Mouse (Mus musculus): ENCODE data around the gene Erich3.
A peak's percentile ranks its signal among the peaks of the same experiment; 100 is the strongest.

The Erich3 gene

DNA sequence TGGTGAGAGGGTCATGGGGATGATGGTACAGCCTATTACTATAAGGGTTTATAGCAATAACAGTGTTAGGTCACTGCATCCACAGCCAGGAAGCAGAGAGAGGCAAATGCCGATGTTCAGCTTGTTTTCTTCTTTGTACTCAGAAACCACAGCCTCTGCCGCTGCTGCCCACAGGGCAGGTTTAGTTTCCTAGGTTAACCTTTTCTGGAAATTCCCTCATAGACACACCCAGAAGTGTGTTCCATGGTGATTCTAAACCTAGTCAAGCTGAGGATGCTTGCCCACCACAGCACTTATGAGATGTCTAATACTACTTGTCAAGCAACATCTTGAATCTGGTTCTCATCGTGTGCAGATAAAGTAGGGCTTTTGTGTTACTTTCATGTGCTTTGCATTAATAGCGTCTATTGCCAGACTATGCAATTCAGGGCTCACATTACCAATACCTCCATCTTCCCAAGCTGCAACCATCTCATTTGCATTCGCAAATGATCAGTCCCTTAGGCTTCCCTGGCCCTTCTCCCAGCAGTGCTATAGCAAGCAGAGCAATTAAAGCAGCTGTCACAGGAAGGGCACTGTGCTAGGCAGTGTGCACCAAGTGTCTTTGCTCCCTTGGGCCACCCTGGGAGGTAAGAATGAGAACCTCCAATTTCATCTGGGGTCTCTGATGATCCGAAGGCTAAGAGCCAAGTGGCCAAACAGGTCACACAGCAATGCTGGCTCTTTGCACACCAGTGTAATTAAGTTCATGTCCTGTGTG, 115.4 kb downstream of the Erich3 start:
- DNase-seq, result no peak

DNA sequence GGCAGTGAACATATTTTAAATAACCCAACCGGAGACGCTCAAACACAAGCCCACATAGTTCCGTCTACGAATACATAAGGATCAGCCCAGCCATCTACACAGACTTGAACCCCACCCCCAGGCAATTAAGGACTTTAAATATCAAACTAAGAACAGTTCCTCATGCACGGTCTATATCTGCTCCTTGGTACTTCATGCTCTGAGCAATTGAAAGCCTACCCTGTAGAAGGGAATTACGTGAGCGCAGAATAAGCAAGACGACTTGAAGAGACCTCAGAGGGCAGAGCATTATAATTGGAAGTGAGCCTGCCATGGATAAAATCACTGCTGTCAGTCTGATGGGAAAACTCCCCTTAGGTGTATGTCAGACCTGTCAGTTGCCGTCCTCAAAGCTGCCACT, 122.7 kb downstream of the Erich3 start:
- no peak for DNase-seq

DNA sequence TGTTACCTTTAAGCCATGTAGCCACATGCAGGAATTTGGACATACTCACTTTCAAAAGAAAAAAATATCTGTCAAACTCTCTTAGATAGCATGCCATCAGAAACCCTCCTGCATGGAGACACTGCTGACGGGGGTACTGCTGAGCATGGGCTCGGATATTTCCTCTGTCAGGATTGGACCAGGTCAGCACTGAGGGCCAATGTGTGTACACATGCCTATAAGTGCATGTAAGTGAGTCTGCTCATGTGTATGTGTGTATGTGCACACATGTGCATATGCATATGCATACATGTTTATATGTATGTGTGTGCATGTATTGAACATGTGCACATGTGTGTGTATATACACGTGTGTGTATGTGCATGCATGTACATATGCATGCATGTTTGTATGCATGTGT, 124.0 kb downstream of the Erich3 start:
- no peak for DNase-seq

DNA sequence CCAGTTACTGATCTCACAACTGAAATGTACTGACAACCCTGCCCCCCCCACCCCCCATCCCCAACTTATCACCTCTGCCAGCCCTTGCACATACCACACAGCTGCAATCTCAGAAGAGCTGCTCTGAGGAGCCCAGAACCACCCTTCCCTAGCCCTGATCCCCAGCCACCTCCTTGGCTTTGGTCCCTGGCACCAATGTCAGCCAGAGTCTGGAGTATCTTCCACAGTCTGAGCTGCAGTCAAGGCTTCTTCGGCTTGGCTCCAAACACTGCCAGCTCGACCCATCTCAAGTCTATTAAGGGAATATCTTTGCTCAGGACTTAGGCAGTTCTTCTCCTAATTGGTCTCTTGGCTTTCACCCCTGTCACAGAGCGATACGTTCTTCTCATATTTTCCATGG, 129.9 kb downstream of the Erich3 start:
- peak; percentile 43 to 58 for DNase-seq

DNA sequence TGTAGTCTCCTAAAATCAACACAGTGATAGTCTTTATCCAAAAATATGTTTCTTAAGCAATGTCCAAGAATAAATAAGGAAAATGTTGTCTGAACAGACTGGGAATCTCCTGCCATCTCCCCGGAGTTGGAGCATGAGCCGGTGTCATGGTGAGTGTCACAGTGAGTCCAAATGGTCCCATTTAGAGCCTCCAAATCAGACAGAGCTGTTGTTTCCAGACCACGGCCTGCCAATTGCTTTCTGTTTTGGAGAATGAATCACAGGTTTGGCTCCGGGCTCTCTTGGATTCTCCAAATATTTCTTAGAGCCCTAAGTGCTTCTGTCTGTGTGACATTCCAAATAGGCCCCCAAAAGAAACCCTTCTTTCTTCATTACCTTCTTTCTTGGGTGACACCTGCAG, 135.1 kb downstream of the Erich3 start:
- peak; percentile 67 to 84 for DNase-seq

DNA sequence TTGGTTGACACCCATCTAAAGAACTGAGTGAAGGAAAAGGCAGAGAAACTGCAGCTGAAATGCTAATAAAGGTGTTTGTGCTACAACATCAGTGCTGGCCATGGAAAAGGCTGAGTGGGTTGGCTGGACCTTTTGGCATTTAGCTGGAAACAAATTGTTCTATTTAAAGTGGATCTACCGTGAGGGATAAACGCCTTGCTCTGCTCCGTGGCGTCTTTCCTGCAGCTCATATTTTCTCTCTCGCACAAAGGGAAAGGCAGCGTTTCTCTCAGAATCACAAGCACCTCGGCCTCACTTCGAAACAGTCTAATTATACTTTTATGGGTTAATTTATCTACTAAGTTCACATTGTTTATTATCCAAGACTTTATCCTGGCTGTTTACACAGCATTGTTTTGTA, 136.8 kb downstream of the Erich3 start:
- no peak for DNase-seq

DNA sequence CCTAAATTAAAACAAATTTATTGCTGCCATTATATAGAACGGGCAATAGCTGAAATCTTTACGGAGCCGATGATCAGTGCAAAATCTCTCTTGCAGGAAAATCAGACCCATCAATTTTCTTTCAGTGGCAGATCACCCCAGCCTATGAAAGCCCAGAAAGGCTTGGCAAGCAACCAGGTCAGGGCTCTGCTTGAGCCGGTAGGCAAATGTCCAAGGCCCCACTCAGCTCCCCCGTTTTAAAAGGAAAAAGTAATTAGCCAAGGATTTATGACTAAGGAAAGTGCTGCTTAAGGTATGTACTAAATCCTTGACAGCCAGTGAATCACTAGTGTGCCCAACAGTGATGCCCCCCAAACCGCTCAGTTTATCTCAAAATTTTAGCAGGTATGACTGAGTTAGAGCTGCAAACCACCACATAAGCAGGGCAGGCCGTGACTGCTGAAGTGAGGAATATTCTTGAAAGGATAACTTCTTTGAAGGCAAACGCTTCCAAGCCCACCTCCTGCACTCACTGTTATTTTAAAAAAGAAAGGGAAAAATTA, 137.3 kb downstream of the Erich3 start:
- peak; percentile 78 to 79 for DNase-seq

DNA sequence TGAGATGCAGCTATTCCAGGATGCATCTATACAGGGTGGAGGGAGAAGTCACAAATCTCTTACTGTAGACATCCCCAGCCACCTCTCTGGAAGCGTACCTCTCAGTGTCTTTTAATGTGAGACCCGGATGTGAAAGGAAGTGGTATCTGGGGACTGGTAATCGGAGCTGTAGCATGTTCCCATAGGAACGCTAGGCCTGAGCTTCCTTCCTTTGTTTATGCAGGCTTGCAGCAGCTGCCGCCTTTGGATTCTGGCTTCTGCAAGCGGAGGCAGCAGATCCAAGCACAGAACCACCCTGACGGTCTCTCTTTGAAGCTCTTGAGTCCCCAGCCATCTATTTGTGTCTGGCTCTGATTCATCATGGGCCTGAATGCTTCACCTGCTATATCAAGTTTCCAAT, 143.0 kb downstream of the Erich3 start:
- peak in 1 of 2 experiments; percentile 25 for DNase-seq

DNA sequence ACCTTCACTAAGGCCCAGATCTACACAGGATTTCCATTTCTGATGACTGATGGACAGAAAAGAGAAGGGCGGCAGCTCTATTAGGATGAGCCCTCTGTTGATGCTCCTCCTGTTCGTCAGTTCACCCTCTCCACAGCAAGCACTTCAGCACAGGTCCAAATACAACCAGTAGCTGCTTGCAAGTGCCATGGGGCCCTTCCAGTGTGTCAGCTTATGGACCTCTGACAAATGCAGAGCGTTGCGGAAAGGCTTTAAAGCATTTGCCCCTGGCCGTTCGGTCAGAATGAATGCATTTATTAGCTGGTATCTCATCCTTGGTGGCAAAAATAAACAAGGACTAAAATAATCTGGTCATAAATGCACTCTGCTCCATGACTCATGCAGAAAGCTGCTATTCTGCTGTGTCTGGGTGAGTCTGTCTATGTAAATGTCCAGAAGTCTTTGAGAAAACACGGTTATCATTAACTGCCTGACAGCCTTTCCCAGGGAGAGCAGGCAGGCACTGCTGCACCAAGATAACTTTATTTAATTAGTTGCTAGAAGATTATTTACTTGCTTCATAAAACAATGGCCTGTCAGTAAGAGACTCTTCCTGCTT, 146.7 kb downstream of the Erich3 start:
- no peak for DNase-seq

DNA sequence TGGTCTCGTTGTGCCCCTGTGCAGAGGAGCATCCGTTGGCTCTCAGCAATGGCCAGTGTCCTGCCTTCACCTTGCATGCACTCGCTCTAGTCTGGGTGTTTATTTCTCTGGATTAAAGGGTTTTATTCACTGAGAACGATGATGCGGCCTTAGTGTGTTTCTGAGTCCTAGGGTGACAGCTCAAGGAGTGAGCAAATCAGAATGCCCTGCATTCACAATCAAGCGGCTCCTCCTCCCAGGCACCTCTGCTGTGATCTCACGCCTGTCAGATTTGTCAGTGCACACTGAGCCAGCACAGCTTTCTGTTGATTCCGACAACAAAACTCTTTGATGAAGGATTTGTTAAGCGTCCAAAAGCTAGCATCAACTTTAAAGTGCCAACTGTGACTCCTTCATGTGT, 147.6 kb downstream of the Erich3 start:
- DNase-seq, result no peak

DNA sequence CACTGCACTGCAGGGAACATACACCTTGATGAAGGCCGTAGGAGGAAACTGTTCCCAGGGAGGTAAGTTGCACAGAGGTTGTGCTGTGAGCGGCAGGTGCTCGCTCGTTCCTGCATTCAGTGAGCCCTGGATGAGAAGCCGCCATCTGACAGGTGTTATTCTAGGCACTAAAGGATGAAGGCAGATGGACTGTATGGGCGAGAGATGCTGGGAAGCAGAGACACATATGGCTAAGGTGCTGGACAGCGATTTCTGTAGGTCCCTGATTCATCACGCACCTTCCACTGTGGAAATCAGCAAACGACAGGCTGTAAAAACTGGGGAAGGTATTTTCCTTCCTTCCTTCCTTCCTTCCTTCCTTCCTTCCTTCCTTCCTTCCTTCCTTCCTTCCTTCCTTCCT, 148.2 kb downstream of the Erich3 start:
- no peak for DNase-seq

DNA sequence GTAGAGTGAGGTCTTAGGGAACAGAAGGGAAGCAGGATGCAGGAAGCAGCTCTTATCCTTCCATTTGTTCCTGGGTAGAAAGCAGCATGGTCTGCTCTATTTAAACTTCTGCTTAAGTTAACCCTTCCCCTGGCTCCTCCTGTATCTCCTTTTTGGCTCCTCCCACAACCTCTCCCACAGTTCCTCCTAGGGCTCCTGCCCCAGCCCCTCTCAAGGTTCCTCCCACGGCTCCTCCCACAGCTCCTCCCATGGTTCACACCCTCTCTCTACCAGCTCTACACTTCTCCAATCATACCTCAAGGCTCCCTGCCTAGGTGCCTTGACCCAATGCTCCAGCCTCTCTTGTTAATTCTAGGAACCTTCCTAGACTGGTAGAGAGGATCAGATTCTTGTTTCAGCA, 149.2 kb downstream of the Erich3 start:
- DNase-seq, result no peak

DNA sequence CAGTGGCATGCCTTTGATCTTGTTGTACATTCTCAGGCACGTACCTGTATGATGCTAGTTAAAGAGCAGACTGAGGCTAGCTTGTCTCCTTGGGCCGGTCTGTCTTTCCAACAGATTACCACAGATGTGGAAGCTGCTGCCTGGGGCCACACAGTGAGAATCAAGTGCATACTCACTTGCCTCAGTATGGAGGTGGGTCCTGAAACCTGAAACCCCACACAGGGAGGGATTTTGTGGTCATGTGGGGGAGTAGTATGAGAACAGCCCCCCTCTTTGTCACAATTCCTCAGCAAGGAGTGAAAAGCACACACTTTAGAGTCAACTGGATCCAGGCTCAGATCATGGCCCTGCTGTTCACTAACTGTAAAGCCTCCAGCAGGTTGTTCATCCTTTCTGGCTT, 151.9 kb downstream of the Erich3 start:
- no peak for DNase-seq

DNA sequence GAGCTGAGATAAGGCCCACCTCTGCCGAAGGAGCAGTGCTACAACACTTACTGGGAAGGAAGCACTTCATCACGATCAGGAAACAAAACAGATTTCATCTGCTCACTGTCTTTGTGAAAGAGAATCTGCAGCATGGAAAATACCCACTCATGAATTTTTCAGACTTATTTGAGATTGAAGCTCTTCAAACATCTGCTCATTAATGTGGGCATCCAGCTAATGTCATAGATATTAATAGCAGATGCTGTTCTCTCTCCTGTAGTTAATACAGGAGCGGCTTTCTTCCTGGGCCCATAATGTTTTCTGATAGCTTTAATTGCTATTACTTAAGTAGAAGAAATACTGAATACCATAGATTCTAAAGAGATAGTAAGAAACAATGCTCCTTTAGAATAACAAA, 152.6 kb downstream of the Erich3 start:
- DNase-seq, result no peak

DNA sequence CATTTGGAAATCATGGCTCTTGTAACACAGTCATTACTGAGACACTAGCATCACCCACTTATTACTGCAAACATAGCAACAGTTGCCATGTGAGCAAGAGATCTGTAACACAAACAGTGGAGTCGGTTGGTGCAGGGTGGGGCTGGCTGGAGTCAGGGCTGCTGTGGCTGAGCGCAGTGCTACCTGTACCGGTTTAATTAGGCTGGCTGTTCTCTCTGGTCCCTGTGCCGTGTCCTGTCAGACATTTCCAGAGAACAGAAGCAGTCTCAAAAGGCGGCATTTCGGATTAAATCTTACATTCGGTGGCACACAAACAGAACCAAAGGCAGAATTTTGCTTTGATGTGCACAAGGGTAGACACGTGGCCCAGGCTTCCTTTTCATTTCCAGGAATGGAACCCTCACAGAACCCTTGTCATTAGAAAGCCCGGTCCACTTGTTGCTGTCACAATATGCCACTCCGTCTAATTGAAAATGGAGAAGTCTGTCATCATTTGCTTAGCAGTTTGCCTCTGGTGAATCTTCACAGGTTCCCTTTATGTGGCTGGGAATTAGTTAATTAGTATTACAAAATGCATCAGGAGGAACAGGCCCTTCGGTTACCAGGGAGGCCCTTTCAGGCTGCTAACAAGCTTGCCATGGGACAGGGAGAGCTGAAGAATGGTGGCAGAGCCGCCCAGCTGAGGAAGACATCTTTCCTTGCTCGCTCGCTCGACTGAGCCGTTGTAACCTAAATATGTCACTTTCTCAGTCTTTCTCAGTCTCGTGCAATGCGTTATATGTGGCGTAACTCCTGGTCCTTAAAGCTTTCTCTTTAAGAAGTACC, 153.4 kb downstream of the Erich3 start:
- no peak for DNase-seq

All from cerebellum, postnatal 14 days (tissue).